Mouse (Mus musculus) neural tube, embryonic 10.5 days (tissue): ENCODE measurements at regions not wholly inside any gene's neighbourhood (a gene's known extent, or its start where the extent isn't known, plus 50 kb on each side); places are given as distances from the start of the nearest gene placed in this dataset.

ENCODE experiments used
- DNase-seq: peaks from one replicate; pipeline ENCODE4 v3.0.0-alpha.2; 2017; ENCODE audit warnings: low spot score; ENCODE audit errors: extremely low spot score

DNA sequence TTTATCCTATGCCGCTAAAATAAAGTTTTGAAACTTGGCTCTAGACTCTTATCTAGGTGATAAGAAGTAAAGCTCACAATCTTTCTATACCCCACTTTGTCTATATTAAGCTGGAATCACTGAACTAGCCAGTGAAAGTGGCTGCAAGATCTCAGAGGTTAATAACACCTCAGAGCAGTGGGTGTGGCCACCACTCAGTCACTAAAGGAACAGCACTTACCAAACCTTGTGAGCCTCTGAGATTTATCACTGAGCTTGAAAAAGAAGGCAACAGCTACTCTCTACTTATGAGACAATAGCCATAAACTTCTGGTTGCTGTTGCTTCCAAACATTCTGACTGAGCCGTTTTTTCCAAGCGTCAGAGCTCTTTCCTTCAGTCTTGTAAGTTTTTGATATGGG, 484.6 kb upstream of the Cdh11 start:
- DNase-seq: no peak

DNA sequence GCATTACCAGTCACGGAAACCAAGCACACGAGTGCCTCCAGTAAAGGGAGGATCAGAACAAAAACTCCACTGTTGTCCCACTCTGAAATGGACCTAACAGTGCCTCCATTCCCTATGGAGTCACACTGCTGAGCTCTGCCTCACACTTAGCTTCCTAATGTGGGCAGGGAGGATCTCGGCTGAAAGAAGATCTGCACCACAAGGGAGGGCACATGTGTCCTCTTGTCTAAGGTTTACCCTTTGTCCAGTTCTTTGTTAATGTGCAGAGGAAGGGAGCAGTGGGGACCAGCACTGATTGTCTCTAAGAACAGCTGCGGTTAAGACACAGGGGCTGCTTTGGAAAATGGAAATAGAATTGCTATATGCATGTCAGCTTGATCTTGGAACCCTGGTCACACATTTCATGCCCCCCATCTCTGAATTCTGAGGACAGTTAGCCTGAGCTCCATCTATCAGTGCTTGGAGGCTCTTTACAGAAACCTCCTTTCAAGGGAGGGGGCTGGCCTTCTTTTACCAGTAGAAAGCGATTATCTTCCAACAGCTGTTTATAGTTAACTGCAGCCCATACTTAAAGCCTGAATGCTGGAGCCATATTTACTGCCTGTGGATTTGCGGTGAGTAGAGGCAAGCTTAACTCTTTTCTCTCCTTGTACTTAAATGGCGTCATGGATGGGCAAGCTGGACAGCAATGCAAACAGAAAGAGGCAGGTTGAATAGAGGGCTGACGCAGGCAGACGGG, 485.5 kb upstream of the Cdh11 start:
- DNase-seq: peak; percentile 37

DNA sequence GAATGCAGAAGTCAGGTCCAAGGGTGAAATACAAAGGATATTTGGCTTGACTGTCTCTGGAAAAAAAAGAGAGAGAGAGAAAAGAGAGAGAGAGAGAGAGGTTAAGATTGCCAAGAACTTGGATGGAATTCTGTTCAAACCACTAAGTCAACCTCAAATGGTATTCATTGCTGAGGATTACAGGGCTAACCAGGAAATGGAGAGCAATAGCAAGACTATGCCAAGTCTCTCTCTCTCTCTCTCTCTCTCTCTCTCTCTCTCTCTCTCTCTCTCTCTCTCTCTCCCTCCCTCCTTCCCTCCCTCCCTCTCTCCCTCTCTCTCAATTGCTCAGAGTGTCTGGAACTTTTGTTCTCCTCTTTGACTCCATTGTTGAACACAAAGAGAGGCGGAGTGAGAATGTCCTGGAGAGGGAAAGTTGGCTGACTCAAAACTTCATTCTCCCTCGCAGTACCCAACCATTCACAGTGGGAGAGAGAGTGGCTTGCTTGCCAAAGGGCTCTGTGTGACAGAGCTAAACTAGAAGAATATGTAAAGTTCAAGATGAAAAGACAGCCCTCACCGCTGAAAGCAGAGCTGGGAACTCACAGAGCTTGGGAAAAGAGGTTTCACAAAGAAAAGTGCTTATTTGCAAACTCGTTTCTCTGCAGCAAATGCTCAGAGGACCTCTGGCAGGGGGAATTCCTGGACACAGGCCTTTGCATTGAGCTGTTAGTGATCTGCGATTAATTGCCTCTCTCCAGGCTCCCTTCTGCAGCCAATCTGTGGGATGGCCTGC, 487.1 kb upstream of the Cdh11 start:
- peak; percentile 21 for DNase-seq

DNA sequence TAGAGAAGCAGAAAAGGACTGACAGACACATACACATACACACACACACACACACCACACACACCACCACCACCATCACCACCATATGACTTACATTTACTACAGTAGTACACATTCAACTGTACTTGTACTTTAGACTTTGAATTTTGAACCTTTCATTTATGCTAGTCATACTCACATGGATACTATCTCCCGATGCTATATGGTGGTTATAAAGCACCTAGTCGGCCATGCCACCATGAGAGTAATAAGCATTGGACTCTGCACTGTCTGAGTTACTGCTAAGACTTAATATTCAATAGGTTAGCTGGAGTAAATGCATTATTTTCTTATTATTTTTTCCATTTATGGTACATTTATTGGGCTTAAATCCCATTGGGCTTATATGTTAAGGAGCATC, 488.0 kb upstream of the Cdh11 start:
- no peak for DNase-seq

DNA sequence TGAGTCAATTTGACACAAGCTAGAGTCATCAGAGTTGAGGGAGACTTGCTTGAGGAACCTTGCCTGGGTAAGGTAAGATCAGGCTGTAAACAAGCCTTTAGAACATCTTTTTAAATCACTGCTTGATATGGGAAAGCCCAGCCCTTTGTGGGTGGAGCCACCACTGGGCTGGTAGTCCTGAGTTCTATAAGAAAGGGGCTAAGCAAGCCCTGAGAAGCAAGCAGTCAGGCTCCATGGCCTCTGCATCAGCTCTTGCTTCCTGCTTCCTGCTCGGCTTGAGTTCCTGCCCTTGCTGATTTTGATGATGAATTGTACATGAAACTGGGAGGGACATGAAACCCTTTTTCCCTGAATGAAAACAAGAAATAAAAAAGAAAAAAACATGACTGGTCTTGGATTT, 496.4 kb upstream of the Cdh11 start:
- no peak for DNase-seq

DNA sequence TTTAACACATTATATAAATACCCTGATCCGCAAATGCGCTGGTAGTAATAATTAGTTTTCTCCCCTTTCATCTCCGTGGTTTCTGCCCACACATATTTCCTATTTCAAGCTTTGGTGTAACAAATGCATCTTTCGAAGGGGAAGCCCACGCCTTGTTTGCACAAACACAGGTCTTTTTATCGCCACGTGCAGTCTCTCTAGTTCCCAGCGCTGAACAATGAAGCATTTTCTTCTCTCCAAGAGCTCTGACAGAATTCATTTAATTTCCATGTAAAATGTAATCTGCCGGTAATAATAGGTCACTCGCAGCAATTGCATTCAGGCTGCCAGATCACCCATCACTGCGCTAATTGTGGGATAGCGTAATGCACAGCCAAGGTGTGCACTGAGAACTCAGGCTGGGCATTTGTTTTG, 503.1 kb upstream of the Cdh11 start:
- DNase-seq: no peak

DNA sequence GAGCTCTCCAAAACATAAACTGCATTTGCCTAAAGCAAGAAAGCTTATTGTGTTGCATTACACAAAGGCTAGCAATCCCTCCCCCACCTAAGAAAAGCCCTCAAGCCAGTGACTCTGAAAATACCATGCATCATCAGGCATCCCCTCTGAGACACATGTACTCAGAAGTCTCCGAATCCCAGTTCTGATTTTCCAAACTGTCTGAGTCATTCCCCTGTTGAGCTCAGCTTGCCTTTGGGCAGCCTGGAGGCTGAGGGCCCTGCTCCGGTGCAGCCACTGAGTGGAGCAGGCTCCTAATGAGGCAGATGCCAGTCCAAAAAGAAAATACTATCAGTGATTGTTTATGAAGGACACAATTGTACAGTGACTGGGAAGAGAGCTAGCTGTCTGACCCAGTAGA, 507.5 kb upstream of the Cdh11 start:
- no peak for DNase-seq

DNA sequence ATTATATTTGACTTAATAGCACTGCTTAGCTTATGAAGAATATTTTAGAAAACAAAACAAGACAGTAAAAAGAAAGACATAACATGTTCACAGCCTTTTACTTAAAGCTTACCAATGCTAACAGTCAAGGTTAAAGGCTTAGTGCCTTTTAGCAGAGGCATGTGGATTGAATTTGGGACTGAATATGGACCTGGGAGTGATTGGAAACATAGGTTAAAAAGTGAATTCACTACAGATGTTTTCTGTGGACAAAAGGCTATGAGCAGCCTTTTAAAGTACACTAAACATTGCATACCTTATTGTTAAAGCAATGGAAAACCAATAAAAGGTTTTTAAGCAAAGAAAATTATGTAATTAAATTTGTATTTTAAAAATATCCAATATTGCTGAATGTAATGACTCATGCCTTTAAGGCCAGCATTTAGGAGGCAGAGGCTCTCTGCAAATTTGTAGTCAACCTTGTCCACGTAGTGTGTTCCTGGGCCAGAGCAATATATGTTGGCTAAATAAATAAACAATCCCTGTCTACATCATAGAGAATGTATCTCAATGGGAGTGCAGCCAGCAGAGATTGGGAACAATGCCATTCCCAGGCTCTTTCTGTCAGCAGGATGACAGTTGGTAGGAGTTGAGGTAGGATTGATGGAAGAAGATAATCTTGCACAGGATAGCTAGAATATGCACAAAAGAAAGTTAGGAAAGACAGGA, 521.2 kb upstream of the Cdh11 start:
- DNase-seq: no peak

DNA sequence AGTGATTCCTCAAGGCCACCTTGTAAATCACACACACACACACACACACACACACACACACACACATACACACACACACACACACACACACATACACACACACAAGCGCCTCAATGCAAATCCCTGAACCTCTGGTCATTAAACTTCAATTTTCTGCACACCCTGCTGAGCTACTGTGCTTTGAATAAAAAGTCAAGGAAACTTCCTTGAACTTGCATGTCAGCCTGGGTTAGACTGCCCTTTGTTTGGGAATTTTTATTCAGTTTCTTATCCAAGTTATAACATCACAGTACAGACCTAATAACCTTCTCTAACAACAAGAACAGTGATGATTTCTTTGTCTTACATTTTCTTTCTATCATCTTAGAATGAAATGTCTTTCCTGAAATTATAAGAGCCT, 528.1 kb upstream of the Cdh11 start:
- DNase-seq: no peak

DNA sequence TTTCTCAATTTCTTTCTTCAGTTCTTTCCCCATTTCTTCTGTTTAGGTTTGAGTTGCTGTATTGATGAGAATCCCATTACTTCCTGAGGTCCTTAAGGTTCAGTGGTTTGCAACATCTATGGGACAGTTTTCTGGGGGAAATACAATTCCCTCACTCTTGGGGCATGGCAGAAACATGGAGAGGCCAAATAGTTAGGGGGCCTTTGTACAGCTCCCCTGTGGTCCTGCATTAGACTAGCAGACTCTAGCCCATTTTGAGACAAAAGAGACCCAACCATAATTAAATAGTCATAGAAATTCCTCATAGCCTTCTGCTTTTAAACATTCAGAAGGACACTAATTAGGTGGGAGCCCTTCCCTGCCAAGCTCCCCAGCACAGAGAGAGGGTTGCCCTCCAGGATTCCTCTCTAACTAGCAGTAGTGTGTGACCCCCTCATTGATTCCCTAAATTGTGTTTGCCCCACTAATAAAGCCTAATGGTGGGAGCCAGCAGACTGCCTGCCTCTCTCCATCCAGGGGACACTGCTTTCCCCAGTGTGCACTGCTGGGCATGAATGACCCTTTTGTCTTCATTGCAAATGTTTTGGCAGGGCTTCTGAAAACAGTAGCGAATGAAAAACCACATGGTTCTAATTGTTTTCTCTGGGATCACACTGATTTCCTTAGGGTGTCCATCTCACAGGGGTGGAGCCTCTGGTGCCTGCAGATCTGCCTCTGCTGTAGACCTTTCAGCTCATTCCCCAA, 529.0 kb upstream of the Cdh11 start:
- peak; percentile 47 for DNase-seq

DNA sequence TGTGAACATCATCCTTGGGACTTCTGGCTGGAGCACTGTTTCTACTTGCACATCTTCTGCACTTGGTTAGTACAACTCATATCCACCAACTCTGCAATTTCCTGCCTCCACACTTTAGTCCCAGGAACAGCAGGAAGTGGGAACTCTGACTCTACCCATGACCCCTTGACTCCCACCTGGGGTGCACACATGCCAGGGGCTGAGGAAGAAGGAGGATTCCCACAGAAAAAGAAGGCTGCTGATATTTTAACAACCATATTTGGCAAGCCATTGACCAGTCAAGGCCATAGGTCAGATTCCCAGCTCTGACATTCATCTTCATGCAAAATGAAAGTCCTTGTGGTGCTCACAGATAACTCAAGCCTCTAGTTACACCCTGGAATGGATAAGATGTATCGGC, 530.3 kb upstream of the Cdh11 start:
- peak; percentile 48 for DNase-seq

DNA sequence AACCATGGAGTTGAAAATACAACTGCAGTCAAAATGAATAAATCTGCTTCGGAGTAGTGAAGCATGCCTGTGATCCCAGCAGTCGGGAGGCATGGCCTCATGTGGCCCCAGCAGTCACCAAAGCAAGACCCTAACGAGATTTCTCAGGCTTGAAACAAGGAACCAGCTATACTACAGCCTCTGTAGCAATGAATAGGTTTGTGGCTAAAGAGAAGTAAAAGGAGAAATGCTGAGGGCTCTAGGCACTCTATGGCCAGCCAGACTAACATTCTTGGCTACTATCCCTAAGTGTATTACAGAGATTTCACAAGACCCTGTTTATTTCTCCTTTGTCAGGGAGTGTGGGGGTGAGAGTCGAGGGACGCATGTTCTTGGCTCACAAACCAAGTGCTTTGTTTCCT, 531.2 kb upstream of the Cdh11 start:
- DNase-seq: no peak

DNA sequence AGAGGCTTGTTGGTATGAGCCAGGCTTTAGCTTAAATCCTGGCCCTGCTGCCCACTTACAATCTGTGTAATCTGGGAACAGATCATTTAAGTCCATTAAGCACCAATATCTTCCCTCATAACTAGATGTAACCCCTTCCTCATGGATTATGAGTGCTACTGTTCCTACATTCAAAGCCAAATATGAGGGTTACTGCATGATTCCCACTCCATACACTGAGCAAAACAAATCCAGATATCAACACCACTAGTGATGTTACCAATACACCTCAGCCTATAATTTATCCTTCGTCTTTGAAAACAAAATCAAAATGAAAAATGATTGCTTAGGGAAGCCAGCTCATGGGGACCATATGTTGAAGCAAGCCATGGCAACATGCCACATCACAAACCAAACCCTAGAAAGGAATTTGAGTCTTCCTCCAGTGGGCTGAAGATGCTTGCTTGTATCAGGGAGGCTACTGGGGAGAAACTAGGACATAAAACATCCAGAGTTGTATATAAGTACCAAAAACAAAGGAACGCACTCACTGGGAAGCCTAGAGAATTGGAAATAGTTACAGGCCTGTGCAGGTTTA, 531.8 kb upstream of the Cdh11 start:
- no peak for DNase-seq

DNA sequence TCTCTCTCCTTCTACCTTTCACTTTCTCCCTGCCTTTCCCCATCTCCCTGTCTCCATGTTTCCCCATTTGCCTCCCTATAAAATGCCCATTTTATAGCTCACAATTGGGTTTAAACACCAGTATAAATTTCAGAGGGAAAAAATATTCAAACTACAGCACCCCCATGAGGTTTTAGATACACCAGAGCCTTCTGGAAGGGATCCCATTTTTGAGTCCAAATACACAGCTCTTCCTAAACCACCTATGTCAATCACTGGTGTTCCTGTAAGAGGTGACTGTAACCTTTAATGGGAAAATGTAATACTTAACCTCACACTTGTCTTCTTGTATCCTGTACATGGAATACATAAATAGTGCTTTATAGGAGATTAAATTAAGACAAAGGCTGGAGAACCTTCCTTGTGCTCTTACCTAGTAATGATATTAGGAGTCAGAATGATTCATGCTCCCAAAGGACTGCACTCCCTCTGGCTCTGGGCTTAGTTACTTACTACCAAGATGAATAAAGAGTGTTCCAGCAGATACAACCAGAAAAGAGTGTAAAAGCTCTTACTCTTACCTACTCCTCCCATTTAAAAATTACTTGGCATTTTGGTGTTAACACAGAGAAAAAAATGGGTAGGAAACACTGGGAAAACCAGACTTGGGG, 538.7 kb upstream of the Cdh11 start:
- DNase-seq: no peak

DNA sequence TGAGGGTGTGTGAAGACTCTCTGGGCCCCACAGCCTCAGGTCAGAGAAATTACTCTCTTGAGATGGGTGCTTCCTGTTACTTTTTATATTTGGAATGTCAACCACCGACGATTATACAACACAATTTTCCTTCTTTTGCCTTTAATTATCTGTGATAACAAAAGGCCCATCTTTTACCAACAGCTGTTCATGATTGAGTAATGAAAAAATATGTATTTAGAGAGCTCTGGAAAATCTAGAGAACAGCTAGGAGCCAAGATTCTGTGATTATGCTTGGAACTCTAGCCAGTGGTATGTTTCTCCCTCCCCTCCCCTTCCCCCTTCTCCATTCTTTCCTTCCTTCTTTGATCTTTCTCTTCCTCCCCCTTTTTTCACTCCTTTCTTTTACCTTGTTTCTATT, 546.0 kb upstream of the Cdh11 start:
- no peak for DNase-seq

DNA sequence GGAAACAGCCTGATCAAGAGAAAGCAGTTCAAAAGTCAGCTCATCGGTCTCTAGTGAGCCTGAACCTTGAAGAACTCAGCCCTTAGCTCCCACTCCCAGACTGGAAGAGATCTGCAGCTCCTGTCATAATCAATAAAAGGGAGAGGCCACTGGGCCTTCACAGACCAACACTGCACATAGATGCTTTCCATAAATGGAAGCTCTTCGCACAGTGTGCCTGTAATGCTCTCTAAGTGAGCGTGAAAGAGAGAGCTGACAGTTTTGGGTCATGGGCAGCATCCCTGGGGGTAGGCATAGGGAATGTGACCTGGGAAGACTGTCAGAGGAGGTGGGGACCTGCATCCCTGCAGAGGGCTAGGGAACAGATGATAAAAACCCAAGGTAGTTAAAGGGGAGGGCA, 551.9 kb upstream of the Cdh11 start:
- no peak for DNase-seq

DNA sequence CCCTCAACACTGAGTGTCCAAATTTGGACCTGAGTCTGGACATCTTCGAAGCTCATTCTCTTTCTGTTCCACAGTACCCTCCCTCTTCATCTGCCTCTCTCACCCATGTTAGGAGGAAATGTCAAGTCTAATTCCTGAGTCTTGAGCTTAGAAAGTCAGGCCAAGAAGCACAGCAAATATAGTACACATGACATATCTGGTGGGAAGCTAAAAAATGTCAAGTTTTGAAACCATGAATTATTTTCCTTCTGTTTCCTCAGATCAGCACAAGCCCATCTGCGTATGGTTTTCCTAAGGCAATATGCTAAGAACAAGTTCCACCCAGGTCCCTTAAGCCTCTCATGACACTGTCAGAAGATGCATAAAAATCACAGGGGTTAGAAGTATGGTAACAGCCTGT, 553.6 kb upstream of the Cdh11 start:
- no peak for DNase-seq

DNA sequence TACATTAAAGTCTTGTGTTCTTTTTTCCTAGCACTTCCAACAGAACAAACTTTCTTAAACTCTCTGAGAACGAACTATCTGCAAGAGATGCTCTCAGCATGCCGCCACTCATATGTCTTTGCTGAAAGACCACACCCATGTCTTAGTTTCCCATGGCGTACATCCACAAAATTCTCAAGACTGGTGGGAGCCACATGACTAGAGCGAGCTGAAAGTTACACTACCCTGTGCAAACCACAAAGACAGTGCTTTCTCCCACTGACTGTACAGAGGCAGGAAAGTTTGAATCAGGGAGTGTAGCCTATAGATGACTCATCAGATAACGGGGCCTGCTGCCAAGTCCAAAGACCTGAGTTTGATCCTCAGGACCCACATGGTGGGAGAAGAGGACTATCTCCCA, 554.5 kb upstream of the Cdh11 start:
- DNase-seq: no peak

DNA sequence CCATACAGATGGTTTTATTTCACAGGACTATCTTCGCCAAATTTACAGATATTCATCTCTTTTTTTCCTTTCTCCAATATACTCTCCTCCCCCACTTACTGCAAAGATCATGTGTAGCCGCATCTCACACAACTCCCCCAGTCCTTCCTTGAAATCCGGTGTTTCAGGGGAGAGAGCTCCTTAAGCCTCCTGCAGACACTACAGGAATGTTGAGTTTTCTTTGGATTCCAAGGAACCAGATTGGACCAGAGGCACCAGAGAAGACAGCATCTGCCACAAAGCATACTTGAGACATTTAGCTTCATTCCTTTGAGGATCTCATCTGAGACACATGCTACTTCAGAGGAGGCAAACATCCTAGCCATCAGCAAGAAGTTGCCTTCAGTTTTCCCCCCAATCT, 558.4 kb upstream of the Cdh11 start:
- DNase-seq: no peak

DNA sequence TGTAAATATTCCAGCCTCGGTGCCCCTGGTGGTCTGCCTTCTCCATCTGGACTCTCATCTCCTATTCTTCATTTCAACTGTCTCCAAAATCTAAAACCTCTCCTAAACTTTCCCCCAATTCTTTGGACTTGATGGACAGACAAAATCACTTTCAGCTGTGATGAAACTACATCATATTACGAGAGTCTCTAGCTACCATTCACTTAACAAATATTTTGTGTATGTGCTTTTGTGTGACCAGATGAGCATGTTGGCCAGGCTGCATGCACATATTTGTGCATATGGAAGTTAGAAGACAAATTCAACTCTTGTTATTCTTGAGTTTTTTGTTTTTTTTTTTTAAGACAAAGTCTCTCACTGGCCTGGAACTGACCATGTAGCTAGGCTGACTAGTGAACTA, 559.4 kb upstream of the Cdh11 start:
- DNase-seq: no peak
